ENCODE assay signal across 8 mouse cellular contexts in the genomic region with DNA sequence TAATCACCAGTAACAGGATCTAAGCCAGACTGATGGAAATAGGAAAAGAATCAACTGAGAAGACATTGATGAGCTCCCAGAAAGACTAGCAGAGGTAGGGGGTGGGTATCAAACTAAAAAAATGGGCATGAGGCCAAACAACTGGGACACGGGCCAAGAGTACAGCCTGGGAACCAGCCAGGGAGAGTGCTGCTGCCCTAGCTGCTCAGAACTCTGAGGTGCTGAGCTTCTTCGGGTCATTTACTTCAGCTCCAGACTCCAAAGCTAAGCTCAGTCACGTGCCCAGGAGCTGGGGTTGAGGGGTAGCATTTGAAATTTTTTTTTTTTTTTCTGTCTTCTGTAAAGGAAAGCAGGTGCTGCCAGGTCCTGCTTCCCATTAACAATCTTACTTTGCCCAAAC. TPM values are rescaled to one million over a fixed set of nuclear protein-coding genes. Genes with fewer than 3 reads are reported as not detected.
A peak's percentile ranks its signal among the peaks of the same experiment; 100 is the strongest.
DNase-seq lines count a peak whose midpoint lies in the region; ATAC-seq and TF ChIP-seq lines count a peak whose summit lies in the region.

No protein-coding gene starts in this region.

- no peak for TF ChIP-seq EP300 in heart, postnatal 0 days (IDR thresholded peaks at IDR 0.05; ENCODE audit: low read depth)
- no peak for TF ChIP-seq EP300 in stomach, postnatal 0 days (optimal IDR thresholded peaks at IDR 0.05)

- H3K27me3 ChIP-seq in heart, postnatal 0 days (ENCODE audit: control insufficient read depth, insufficient read depth, low read length), result no peaks in the 10 kb centered on the region
- no peaks in the 10 kb centered on the region for H3K27me3 ChIP-seq in heart, embryonic 11.5 days (ENCODE audit: control insufficient read depth, insufficient read depth, low read length)
- no peaks in the 10 kb centered on the region for H3K27me3 ChIP-seq in stomach, embryonic 14.5 days (ENCODE audit: control insufficient read depth, insufficient read depth, low read length)
- no peaks in the 10 kb centered on the region for H3K27me3 ChIP-seq in stomach, postnatal 0 days (ENCODE audit: control insufficient read depth, insufficient read depth, low read length)
- H3K27me3 ChIP-seq in kidney, postnatal 0 days (ENCODE audit: insufficient read depth, low read length), result no peaks in the 10 kb centered on the region

- TF ChIP-seq CTCF in heart, postnatal 0 days (IDR thresholded peaks at IDR 0.05; ENCODE audit: low read depth), result no peak
- TF ChIP-seq CTCF in stomach, postnatal 0 days (IDR thresholded peaks at IDR 0.05; ENCODE audit: low read depth), result no peak
- TF ChIP-seq CTCF in kidney, postnatal 0 days (IDR thresholded peaks at IDR 0.05; ENCODE audit: low read depth), result no peak

- H3K4me2 ChIP-seq in heart, postnatal 0 days (ENCODE audit: low read depth, low read length), result no peak overlapping the region
- H3K4me2 ChIP-seq in heart, embryonic 11.5 days, result no peak overlapping the region
- H3K4me2 ChIP-seq in stomach, embryonic 14.5 days (replicated peaks; ENCODE audit: low read depth, low read length), result no peak overlapping the region
- no peak overlapping the region for H3K4me2 ChIP-seq in stomach, postnatal 0 days (replicated peaks; ENCODE audit: low read depth)
- H3K4me2 ChIP-seq in kidney, postnatal 0 days (ENCODE audit: low read length), result no peak overlapping the region

- H3K36me3 ChIP-seq in heart, postnatal 0 days (replicated peaks; ENCODE audit: control insufficient read depth, insufficient read depth, low read length), result no peaks in the 10 kb centered on the region
- no peaks in the 10 kb centered on the region for H3K36me3 ChIP-seq in heart, embryonic 11.5 days (ENCODE audit: control insufficient read depth, insufficient read depth, low read length)
- no peaks in the 10 kb centered on the region for H3K36me3 ChIP-seq in stomach, embryonic 14.5 days (ENCODE audit: control insufficient read depth, insufficient read depth, low read length)
- H3K36me3 ChIP-seq in stomach, postnatal 0 days (ENCODE audit: control insufficient read depth, insufficient read depth, low read length), result no peaks in the 10 kb centered on the region
- no peaks in the 10 kb centered on the region for H3K36me3 ChIP-seq in kidney, postnatal 0 days (ENCODE audit: insufficient read depth, low read length)

- H3K4me1 ChIP-seq in heart, postnatal 0 days (ENCODE audit: control insufficient read depth, insufficient read depth), result no peaks in the 10 kb centered on the region
- H3K4me1 ChIP-seq in heart, embryonic 11.5 days (ENCODE audit: control insufficient read depth, insufficient read depth, low read length), result no peaks in the 10 kb centered on the region
- no peaks in the 10 kb centered on the region for H3K4me1 ChIP-seq in stomach, embryonic 14.5 days (ENCODE audit: control insufficient read depth, insufficient read depth, low read length)
- no peaks in the 10 kb centered on the region for H3K4me1 ChIP-seq in stomach, postnatal 0 days (replicated peaks; ENCODE audit: control insufficient read depth, insufficient read depth)
- H3K4me1 ChIP-seq in kidney, postnatal 0 days (replicated peaks; ENCODE audit: insufficient read depth, low read length), result no peaks in the 10 kb centered on the region

- DNase-seq in heart, postnatal 0 days (ENCODE audit: low spot score), result no peak
- DNase-seq in stomach, postnatal 0 days (ENCODE audit: low spot score), result no peak
- peak; percentile 12 for DNase-seq in kidney, postnatal 0 days (ENCODE audit: low spot score)
- peak; percentile 65 for DNase-seq in ovary, postnatal 36 days (ENCODE audit: low spot score)

- H3K27ac ChIP-seq in heart, postnatal 0 days (ENCODE audit: low read depth), result no peak overlapping the region
- H3K27ac ChIP-seq in heart, embryonic 11.5 days (ENCODE audit: low read depth, low read length), result no peak overlapping the region
- no peak overlapping the region for H3K27ac ChIP-seq in stomach, embryonic 14.5 days (ENCODE audit: low read length)
- H3K27ac ChIP-seq in stomach, postnatal 0 days (replicated peaks), result no peak overlapping the region
- peak overlapping the region; percentile 34 for H3K27ac ChIP-seq in kidney, postnatal 0 days

- WGBS in heart, postnatal 0 days, result 9% methylated on average over 3 of the region's 3 CpGs
- 57% methylated on average over 3 of the region's 3 CpGs for WGBS in heart, embryonic 11.5 days (ENCODE audit: insufficient replicate concordance)
- 34% methylated on average over 3 of the region's 3 CpGs for WGBS in stomach, embryonic 14.5 days
- 37% methylated on average over 3 of the region's 3 CpGs for WGBS in stomach, postnatal 0 days
- WGBS in kidney, postnatal 0 days, result 22% methylated on average over 3 of the region's 3 CpGs

- peaks cover 13% of the 10 kb centered on the region for H3K9me3 ChIP-seq in heart, postnatal 0 days (replicated peaks; ENCODE audit: control insufficient read depth, low read length)
- H3K9me3 ChIP-seq in heart, embryonic 11.5 days (replicated peaks; ENCODE audit: control insufficient read depth, low read length), result peaks cover 11% of the 10 kb centered on the region
- H3K9me3 ChIP-seq in stomach, embryonic 14.5 days (ENCODE audit: control insufficient read depth, low read depth, low read length), result peaks cover 14% of the 10 kb centered on the region
- no peaks in the 10 kb centered on the region for H3K9me3 ChIP-seq in stomach, postnatal 0 days (ENCODE audit: control insufficient read depth, low read length)
- peaks cover 7% of the 10 kb centered on the region; the same call in 1 of the 2 replicates for H3K9me3 ChIP-seq in kidney, postnatal 0 days (replicated peaks; ENCODE audit: low read length)

- no peak overlapping the region for H3K4me3 ChIP-seq in heart, postnatal 0 days (ENCODE audit: low read depth, low read length)
- no peak overlapping the region for H3K4me3 ChIP-seq in heart, embryonic 11.5 days (ENCODE audit: low read depth, low read length)
- no peak overlapping the region for H3K4me3 ChIP-seq in stomach, embryonic 14.5 days (ENCODE audit: low read depth, low read length)
- no peak overlapping the region for H3K4me3 ChIP-seq in stomach, postnatal 0 days (ENCODE audit: low read depth, low read length)
- no peak overlapping the region for H3K4me3 ChIP-seq in kidney, postnatal 0 days (replicated peaks; ENCODE audit: low read depth, low read length)

- no peak overlapping the region for H3K9ac ChIP-seq in heart, postnatal 0 days (replicated peaks; ENCODE audit: low read depth, low read length)
- H3K9ac ChIP-seq in heart, embryonic 11.5 days (ENCODE audit: low read depth, low read length), result no peak overlapping the region
- H3K9ac ChIP-seq in stomach, embryonic 14.5 days (replicated peaks; ENCODE audit: low read depth, low read length), result no peak overlapping the region
- no peak overlapping the region for H3K9ac ChIP-seq in stomach, postnatal 0 days (ENCODE audit: low read length)
- H3K9ac ChIP-seq in kidney, postnatal 0 days (ENCODE audit: low read depth, low read length), result no peak overlapping the region

- ATAC-seq in heart, postnatal 0 days (ENCODE audit: insufficient read depth, low read depth), result 0 out of 2 replicates have a peak, but pooled peaks have one; percentile 27
- no peak for ATAC-seq in heart, embryonic 11.5 days (replicated peaks; ENCODE audit: insufficient number of reproducible peaks, low FRiP score, low TSS enrichment)
- ATAC-seq in stomach, embryonic 14.5 days (ENCODE audit: insufficient number of reproducible peaks, insufficient read depth, low FRiP score, low read depth), result 0 out of 2 replicates have a peak, but pooled peaks have one; percentile 33
- ATAC-seq in stomach, postnatal 0 days (ENCODE audit: low FRiP score, low TSS enrichment), result no peak
- peak; percentile 66 for ATAC-seq in kidney, postnatal 0 days (replicated peaks; ENCODE audit: low FRiP score, low read depth)
- ATAC-seq in inflammation-experienced regulatory T-cells, adult 6 months, result no peak
- ATAC-seq in CD4-positive, CD25-positive, alpha-beta regulatory T cell, adult 4 months, result no peak

RNA-seq across cellular contexts. Expression of a gene that starts 10.1 kb away (rescaled TPM):
- total RNA-seq in heart, postnatal 0 days (2014; rRNA removed; ENCODE audit: low replicate concordance), result 18.7 and 29.8 TPM in 2 replicates
- 19.9 and 22.6 TPM in 2 replicates for polyA plus RNA-seq in heart, postnatal 0 days (2015; fragmentation: Nextera tagmentation; extraction: Ambion mirVana)
- 26.9 and 32.0 TPM in 2 replicates for polyA plus RNA-seq in heart, embryonic 11.5 days (2014; fragmentation: Nextera tagmentation; extraction: Ambion mirVana)
- 55.1 and 61.2 TPM in 2 replicates for polyA plus RNA-seq in stomach, embryonic 14.5 days (2014; fragmentation: Nextera tagmentation; extraction: Ambion mirVana)
- polyA plus RNA-seq in stomach, postnatal 0 days (2015; fragmentation: Nextera tagmentation; extraction: Ambion mirVana), result 18.7 and 20.8 TPM in 2 replicates
- polyA plus RNA-seq in kidney, postnatal 0 days (2015; fragmentation: Nextera tagmentation; extraction: Ambion mirVana), result 44.1 and 50.6 TPM in 2 replicates
- 10 to 100 TPM; 44.7 to 78.2 (median 51.4) TPM for polyA plus RNA-seq in inflammation-experienced regulatory T-cells, adult 6 months (2017; shearing (Covaris generic))
- polyA plus RNA-seq in CD4-positive, CD25-positive, alpha-beta regulatory T cell, adult 4 months (2017; shearing (Covaris generic)), result 10 to 100 TPM; 62.2 to 62.8 TPM

RNA-seq across cellular contexts. Expression of a gene that starts 52.5 kb away (rescaled TPM):
- total RNA-seq in heart, postnatal 0 days (2014; rRNA removed; ENCODE audit: low replicate concordance), result 2.3 and 2.5 TPM in 2 replicates
- 0.38 and 0.60 TPM in 2 replicates for polyA plus RNA-seq in heart, postnatal 0 days (2015; fragmentation: Nextera tagmentation; extraction: Ambion mirVana)
- 0.26 and 0.42 TPM in 2 replicates for polyA plus RNA-seq in heart, embryonic 11.5 days (2014; fragmentation: Nextera tagmentation; extraction: Ambion mirVana)
- polyA plus RNA-seq in stomach, embryonic 14.5 days (2014; fragmentation: Nextera tagmentation; extraction: Ambion mirVana), result 0.14 and 0.34 TPM in 2 replicates
- 0.50 and 0.73 TPM in 2 replicates for polyA plus RNA-seq in stomach, postnatal 0 days (2015; fragmentation: Nextera tagmentation; extraction: Ambion mirVana)
- polyA plus RNA-seq in kidney, postnatal 0 days (2015; fragmentation: Nextera tagmentation; extraction: Ambion mirVana), result 40.4 and 42.5 TPM in 2 replicates
- polyA plus RNA-seq in inflammation-experienced regulatory T-cells, adult 6 months (2017; shearing (Covaris generic)), result not detected
- polyA plus RNA-seq in CD4-positive, CD25-positive, alpha-beta regulatory T cell, adult 4 months (2017; shearing (Covaris generic)), result under 1 TPM in 1 of 2 experiments, not detected in 1; 0.35 TPM

Comparison
In these comparisons a context has a peak if more than half of its experiments do, and no peak if none do; other contexts are left out.
1. ATAC-seq: peak in heart, postnatal 0 days (single experiment), stomach, embryonic 14.5 days (single experiment) and kidney, postnatal 0 days (single experiment); none in heart, embryonic 11.5 days (single experiment), stomach, postnatal 0 days (single experiment), inflammation-experienced regulatory T-cells, adult 6 months (single experiment) and CD4-positive, CD25-positive, alpha-beta regulatory T cell, adult 4 months (single experiment).
2. DNase-seq: peak in kidney, postnatal 0 days (single experiment) and ovary, postnatal 36 days (single experiment); none in heart, postnatal 0 days (single experiment) and stomach, postnatal 0 days (single experiment).
3. RNA of a gene that starts 52.5 kb away (polyA plus RNA-seq): 40.4 to 42.5 TPM in kidney, postnatal 0 days; 0.50 to 0.73 TPM in stomach, postnatal 0 days, 0.38 to 0.60 TPM in heart, postnatal 0 days, 0.35 TPM in CD4-positive, CD25-positive, alpha-beta regulatory T cell, adult 4 months, 0.26 to 0.42 TPM in heart, embryonic 11.5 days, 0.14 to 0.34 TPM in stomach, embryonic 14.5 days and not detected in inflammation-experienced regulatory T-cells, adult 6 months; every median in the first group is over 10 times any median in the second.